Mouse (Mus musculus): ENCODE data around the gene Drd3.

- TF ChIP-seq POLR2A (IDR thresholded peaks at IDR 0.05; ENCODE audit: extremely low read depth, insufficient read depth, low read length): no peak
- TF ChIP-seq CTCF (IDR thresholded peaks at IDR 0.05; ENCODE audit: low read depth, low read length): no peak
Observed at GRCm38 (mm10) chr16:43811402-43811801, 57.6 kb downstream of the Drd3 start.

Measured in liver, adult 2 months (tissue).